Mouse (Mus musculus) neural tube, embryonic 10.5 days (tissue): ENCODE data around the gene Sfrp4.
"Not testable (repeated sequence)": the region's sequence is repeated elsewhere in the genome, so short reads cannot be mapped to it uniquely, and the experiment has no call there.

Source experiments
- DNase-seq: peaks from one replicate; pipeline ENCODE4 v3.0.0-alpha.2; 2017; ENCODE audit warnings: low spot score; ENCODE audit errors: extremely low spot score

The Sfrp4 gene

DNA sequence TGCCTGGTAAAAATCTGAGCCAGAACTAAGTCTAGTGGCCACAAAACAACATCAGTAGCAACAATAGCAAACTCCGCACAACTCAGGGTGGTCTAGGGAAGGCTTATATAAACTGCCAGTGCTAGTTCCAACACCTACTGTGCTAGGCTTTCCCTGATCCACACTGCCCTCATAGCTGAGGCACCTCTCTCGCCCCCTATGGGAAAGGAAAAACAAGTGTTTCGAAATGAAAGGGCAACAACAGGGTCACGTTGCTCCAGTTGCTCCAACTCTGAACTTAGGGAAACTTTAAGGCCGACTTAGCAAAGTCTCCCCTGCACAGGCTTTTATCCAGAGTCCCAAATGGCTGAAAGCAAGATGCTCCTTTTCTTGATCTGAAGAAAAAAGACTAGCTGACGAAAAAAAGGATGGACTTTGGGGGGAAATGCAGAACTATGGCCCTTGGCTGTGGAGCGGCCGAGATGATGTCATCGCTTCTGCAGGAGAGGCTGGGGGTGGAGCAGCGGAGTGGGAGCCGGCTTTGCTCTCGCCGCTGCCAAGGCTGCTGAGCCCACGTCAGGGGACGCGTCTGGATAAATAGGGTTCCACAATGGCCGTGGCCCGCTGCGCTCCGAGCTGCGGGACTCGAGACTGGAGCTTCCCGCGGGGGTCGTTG, at the start of gene Sfrp4:
Gene Sfrp4, plus strand, starts transcription at position 532 of the 655 bp plus-strand sequence.
- peak; percentile 59 for DNase-seq

DNA sequence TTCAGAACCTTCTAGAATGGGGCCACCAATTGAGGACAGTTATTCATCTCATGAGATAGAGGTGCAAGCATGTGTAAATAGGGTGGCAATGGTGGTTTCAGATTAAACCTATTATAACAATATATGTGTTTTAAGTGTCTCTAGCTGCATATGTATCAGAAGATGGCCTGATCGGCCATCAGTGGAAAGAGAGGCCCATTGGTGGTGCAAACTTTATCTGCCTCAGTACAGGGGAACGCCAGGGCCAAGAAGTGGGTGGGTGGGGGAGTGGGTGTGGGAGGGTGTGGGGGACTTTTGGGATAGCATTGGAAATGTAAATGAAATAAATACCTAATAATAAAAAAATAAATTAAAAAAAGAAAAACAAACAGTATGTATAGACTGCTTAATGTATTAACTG, 48.2 kb upstream of the Sfrp4 start:
- not testable (repeated sequence) for DNase-seq

DNA sequence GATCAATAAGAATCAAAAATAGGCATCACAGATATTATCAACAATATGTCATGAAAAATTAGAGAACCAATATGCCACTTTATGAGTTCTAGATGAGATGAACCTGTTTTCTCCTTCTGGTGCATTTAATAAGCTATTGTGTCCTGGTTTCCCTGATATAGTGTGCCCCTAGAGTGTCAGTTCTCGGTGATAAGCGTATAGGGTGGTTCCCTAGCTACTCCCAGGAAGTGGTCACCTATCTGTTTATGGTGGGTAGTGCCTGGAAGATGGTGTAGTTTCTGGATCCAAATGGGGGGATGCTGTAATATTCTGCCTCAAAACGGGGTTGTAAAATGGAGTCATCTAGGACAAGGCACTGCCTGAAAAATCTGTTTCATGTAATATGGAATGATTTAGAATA, 47.0 kb upstream of the Sfrp4 start:
- no peak for DNase-seq

DNA sequence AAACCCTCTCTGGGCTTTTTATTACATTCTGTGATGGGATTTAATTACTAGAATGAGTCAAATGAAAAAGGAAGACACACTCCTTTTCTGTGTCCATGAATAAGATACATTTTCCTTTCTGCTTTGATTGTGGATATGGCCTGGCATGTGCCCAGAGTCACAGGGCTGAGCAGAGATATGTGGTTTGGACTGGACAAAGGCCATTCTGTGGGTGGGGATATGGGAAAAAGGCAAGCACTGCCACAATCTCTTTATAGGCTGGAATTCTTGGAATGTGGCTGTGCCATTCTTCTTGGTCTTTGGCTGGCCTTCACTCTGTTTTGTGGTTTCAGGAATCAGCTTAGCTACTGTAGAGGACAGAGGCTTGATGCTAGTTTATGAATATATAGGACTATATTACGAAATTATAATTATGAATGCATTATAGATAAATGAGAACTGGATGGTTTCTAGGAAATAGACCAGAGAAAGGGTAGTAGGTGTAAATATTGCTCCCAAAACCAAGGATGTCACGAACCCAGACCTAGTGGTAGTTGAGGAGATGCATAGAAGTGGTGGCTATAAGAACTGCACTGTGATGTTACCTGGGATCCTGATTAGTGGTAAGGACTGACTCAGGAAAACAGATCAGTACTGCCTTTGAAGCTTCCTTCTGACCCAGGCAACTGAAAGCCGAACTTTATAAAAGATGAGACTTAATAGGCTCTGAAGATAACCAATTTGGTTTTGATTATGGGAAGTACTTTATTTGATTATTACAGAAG, 31.7 kb upstream of the Sfrp4 start:
- DNase-seq, result no peak

DNA sequence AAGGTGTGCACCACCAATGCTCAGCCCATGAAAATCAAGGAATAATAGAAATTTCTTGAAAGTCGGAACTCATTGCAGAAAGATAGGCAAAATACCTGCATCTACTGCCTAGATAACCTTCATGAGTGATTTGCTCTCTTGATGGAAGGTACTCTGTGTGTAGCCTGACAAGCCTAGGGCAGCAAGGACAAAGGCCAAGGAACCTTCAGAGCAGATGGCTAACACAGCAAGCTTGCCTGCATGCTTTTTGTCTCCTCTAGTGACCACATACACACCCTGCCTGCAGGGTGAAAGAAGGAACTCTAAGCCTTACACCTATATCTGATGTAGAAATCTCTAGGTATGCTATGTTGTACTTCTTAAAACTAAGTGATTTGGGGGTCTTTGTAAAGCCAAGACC, 27.8 kb upstream of the Sfrp4 start:
- no peak for DNase-seq

DNA sequence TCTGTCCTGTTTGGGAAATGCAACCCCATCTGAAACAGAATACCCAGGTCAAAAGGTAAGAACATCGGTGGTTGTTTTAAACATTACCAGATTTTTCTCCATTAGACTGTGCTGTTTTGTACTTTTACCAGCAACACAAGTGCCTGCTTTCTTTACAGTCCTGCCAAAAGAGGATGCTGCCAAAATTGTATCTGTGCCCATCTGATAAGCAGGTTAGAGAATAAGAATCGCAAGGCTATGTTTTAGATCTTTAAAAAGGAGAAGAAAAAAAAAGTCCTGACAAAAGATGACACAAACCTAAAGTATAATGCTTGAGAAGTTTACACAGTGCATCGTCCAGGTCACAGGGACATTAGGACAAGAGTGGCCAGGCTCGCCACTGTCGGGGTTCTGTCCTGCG, 23.7 kb upstream of the Sfrp4 start:
- no peak for DNase-seq

DNA sequence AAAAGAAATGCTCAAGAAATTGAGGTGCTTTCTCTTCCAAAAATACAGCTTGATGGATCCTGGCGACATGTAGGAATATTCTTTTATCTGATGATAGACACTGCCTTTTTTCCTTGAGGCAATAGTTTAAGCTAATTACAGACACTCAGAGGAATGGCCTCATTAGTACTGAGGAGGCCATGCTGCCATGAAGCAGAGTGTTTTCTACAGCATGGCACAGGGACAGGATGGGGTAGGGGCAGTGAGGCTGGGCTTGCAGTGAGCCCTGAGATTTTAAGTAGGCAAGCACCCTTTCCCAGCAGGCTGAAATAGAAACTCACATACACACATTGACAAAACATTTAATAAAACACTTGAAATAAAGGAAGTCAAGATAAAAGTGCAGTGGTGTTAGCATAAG, 20.4 kb upstream of the Sfrp4 start:
- DNase-seq, result no peak

DNA sequence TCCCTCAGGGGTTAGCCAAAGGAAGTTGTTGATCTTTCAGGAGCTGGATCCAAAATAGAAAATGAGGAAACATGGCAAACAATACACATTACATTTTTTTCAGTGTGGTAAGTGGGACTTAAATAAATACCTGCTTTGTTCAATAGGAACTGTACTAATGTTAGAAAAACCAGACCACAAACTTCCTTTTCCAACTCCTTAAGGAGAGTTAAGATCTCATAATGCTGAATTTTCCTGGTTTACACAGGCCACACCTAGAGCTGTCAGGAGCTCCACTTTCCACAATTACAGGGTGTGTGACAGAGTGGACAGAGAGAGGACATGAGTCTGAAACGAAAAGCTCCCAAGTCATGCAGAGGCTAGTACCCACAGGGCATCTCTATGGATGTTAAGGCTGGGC, 19.2 kb upstream of the Sfrp4 start:
- no peak for DNase-seq

DNA sequence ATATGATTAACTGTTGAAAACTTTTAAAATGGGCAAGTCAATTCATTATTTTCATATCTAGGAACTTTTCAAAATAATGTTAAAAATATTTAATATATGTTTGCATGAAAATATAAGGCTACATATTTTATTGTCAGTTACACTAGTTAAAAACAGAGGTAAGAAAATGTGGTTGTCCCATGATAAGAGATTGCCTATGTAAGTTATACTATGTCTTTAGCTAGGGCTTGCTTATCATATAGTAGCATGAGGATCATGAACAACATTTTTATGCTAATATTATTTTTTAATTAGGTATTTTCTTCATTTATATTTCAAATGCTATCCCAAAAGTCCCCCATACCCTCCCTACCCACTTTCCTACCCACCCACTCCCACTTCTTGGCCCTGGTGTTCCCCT, 18.0 kb upstream of the Sfrp4 start:
- no peak for DNase-seq

DNA sequence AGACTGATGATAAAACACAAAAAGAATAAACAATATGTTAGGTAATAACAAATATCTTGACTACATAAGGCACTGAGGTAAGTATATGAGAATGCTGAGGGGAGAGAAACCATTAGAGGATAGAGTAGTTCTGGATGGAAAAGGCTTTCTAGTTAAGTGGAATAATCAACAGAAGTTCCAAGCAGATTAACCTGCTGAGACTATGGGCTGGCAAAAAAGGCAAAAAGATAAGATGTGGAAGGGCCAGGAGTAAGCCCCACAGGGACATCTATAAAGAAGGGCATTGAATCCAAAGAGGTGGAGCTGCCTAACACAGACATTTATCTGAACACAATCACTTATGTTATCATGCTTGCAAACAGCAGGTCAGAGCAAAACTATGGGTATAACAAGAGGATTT, 14.8 kb upstream of the Sfrp4 start:
- no peak for DNase-seq

DNA sequence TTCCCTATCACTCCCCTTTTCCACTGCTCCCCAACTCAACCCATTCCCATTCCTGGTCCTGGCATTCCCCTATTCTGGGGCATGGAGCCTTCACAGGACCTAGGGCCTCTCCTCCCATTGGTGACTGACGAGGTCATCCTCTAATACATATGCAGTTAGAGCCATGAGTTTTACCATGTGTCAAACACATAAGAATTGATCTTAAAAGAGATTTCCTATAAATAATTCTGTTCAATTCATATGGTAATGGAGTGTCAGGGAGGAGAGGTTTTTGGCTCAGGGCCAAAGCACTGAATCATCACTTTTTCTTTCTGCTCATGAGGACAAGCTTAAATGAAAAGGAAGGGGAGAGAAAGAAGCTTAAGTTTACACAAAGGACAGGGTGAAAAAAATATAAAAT, 10.6 kb upstream of the Sfrp4 start:
- DNase-seq, result no peak

DNA sequence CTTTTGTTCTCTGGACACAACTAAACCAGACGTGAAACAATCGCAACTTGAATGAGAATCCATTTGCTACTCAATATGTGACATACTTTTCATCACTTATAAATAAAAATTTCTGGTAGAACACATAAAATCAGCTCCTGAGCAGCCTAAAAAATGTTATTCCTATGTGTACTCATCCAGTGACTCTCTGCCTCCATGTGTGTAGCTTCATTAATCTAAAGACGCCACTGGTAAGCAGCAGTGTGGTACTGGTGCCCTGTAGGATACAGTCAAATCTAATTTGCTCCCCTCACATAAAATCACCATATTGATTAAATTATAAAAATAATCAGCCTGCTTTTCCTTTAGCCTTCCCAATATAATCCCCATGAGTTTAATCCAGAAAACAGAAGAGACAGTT, 9.9 kb upstream of the Sfrp4 start:
- DNase-seq, result no peak

DNA sequence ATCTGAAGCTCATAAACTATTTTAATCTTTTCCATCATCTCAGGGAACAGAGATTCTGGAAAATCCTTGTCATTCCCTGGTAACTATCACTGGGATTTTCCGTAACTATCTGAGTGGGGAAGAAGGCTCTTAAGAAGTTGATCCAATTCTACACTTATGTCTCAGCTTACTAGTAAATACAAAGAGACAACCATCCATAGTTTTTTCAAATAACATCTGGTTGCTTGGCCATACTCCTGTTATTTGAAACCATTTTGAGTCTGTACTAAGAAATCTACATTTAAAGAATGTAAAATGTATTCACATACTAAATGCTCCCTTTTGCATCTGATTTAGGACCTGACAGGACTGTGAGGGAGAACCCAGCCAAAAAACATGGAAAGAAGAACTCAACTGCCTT, 9.5 kb upstream of the Sfrp4 start:
- DNase-seq, result no peak

DNA sequence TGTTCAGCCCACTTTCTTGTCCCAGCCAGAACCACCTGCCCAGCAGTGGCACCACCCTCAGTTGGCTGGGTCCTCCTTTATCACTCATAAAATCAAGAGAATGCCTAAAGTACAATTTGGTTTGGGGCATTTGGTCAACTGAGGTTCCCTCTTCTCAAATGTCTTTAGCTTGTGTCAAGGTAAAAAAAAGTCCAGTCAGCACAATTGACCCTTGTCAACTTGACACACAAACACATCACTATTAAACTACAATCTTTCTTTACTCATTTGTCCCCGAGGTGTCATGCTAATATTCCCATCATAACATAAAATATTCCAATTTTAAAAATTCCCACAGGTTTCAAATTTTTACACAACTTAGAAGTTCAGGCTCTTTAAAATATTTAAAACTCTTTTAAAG, 8.6 kb upstream of the Sfrp4 start:
- DNase-seq, result no peak

DNA sequence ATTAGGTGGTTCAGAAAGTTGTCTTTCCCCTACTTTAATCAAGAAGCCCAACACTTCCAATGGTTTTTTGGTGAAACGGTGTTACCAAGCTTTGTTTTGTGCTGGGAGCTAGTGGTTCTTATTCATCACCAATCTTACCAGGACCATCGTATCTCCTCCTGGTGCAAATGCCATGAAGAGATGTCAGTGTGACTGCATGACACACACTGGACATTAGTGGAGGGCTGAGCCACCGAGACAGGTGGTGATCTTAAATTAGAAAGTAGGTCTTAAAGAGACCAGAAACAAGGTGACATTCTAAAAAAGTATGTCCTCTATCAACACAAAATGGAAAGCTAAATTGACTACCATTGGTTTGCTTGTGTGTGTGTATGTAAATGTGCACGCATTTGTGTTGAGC, 4.8 kb upstream of the Sfrp4 start:
- DNase-seq, result no peak

DNA sequence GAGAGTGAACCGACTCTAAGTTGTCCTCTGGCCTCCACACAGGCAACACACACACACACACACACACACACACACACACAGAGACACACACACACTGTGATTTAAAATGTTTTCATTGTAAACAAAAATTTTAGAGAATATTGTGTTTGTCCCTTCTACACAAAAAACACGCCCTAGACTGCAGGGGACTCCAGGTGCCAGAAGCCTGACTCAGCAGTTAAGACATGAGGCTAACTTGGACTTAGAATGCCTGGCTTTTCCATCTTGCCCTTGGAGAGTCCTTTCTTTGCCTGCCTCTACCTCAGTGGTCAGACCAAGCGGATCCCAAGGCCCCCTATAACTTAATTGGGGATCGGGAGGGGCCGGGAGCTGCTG, 4.1 kb upstream of the Sfrp4 start:
- no peak for DNase-seq

DNA sequence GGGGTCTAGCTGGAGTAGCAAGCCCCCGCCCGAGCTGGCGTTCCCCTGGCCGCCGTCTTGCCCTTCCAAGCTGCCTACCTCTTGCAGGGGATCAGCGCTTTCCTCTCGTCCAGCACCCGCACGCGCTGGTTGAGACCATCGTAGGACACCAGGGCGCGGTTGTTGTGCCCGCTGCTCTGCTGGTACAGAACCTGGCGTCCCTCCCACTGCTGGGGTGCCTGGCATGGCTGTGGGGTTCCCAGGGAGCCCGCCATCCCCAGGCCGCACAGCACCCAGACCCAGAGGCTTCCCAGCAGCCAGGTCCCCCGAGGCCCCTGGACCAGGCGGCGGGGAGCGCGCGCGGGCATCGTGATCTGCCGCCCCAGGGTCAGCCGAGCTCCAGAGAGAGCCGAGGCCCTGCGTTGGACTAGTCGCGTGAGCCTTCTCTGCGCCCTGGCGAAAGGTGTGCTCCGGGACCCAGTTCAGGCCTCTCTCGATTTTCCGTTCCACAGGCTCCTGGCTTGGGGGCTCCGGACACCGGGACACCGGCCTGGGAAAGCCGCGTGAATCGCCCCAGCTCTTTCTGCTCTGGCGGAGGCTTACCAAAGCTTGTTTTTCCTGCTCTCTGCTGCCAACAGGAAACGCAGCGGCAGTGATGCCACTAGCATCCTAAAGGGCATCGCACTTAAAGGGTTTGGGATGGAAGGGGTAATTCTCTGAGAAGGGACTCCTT, 3.5 kb upstream of the Sfrp4 start, which contains the start of gene Epdr1:
Gene Epdr1, minus strand, starts transcription at position 712 of the 712 bp plus-strand sequence.
- peak; percentile 85 for DNase-seq

DNA sequence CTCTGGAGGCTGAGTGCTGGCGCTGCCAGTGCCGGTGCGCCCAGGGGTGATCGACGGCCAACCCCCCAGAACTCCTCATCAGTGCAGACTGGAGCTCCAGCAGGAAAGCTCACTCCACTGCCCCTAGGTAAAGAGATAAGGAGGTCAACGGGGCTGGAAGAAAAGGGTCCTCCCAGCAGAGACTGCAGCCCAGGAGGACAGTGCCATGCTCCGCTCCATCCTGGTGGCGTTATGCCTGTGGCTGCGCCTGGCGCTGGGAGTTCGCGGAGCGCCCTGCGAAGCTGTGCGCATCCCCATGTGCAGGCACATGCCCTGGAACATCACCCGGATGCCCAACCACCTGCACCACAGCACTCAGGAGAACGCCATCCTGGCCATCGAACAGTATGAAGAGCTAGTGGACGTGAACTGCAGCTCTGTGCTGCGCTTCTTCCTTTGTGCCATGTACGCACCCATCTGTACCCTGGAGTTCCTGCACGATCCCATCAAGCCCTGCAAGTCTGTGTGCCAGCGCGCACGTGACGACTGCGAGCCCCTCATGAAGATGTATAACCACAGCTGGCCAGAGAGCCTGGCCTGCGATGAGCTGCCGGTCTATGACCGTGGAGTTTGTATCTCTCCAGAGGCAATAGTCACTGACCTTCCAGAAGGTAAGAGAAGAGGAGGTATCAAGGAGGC, 463 bp downstream of the Sfrp4 start:
- DNase-seq, result no peak

DNA sequence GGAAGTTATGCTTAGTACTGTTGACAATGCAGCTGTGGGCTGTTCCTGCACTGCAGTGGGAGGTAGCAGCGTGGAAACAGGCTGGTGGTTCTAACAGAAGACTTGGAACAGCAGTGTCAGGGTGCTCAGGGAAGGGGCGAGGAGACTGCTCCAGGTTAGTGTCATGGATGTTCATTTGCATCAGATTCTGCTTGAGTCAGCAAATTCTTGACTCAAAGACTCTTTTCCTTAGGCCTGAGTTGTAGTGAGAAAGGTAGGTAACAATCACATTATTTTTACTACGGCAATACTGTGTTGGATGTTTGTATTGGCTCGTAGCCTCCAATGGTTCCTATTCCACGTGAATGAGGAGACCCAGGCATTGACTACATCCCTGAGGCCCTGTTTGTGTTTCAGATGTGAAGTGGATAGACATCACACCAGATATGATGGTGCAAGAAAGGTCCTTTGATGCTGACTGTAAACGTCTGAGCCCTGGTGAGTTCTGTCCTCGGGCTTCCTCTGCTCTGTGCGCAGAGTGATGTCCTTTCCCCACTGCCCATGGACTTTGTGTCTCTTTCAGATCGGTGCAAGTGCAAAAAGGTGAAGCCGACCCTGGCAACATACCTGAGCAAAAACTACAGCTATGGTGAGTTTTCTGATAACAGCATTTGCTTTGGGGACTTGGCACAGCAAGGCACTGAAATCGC, 1.9 kb downstream of the Sfrp4 start:
- no peak for DNase-seq

DNA sequence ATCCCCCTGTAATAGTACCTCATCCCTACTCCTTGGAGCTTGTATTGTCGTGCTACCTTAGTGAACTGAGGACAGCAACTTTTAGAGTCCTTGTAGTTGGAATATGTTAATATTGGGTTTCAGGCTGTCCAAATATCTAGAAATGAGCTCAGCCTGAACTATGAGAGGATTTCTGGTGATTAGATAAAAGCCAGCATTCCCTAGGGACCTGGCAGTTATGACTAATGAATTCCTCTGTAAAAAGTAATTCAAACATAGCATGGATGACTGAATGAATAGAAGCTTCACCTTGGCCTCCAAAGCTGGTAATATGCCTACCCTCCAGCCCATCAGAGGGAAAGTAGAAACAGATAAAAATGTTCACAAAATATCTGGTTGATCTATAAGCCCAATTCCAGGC, 3.6 kb downstream of the Sfrp4 start:
- DNase-seq, result no peak
